Mouse (Mus musculus) skeletal muscle tissue, postnatal 0 days (tissue): ENCODE results near the gene Cfp. TPM values are rescaled to one million over a fixed set of nuclear protein-coding genes. Genes with fewer than 3 reads are reported as not detected.

Source experiments
- polyA plus RNA-seq: library from polyadenylated mRNA; unstranded; fragments of >200 nt; fragmentation: Nextera tagmentation; extraction: Ambion mirVana; gene quantifications from 2 replicates; pipeline ENCODE4 v1.2.1, GENCODE M21; 2015

Gene Cfp
- polyA plus RNA-seq, result 10.2 and 13.6 TPM in 2 replicates

GRCm38 (mm10) chrX:20931364-20931763 lies at the start of gene Cfp:
Gene Cfp, minus strand, starts transcription at chrX:20931555.

GRCm38 (mm10) chrX:20961477-20962378 lies 30.4 kb upstream of the Cfp start, which contains the start of gene Uxt:
Gene Uxt, minus strand, starts transcription at chrX:20962017.

GRCm38 (mm10) chrX:20950191-20950880 lies 19.0 kb upstream of the Cfp start, which contains the start of gene Elk1:
Gene Elk1, minus strand, starts transcription at chrX:20950608.

GRCm38 (mm10) chrX:20920844-20921364 lies 10.5 kb downstream of the Cfp start, which contains the start of gene Syn1:
Gene Syn1, minus strand, starts transcription at chrX:20921004.

Other genes starting within 250 kb of the Cfp start
- gene Cdk16, start 243.6 kb downstream of the Cfp start, polyA plus RNA-seq, result 113 and 114 TPM in 2 replicates
- gene Usp11, start 227.6 kb downstream of the Cfp start, polyA plus RNA-seq, result 16.6 and 17.0 TPM in 2 replicates
- gene Araf, start 133.7 kb downstream of the Cfp start, polyA plus RNA-seq, result 116 and 122 TPM in 2 replicates
- gene Timp1, start 61.4 kb downstream of the Cfp start, polyA plus RNA-seq, result 7.2 and 14.8 TPM in 2 replicates
- 0.06 and 0.12 TPM in 2 replicates for gene Syn1, start 10.6 kb downstream of the Cfp start, polyA plus RNA-seq
- 6.7 and 7.0 TPM in 2 replicates for gene Elk1, start 19.1 kb upstream of the Cfp start, polyA plus RNA-seq
- gene Uxt, start 30.5 kb upstream of the Cfp start, polyA plus RNA-seq, result 47.1 and 51.6 TPM in 2 replicates
- 2.2 and 2.6 TPM in 2 replicates for gene Zfp182, start 130.8 kb upstream of the Cfp start, polyA plus RNA-seq
- not detected in 2 replicates for gene Spaca5, start 136.9 kb upstream of the Cfp start, polyA plus RNA-seq
- 0.50 and 0.53 TPM in 2 replicates for gene Zfp300, start 158.0 kb upstream of the Cfp start, polyA plus RNA-seq
- gene Ssxa1, start 184.3 kb upstream of the Cfp start, polyA plus RNA-seq, result not detected in 2 replicates
- gene Gm21876, start 244.1 kb upstream of the Cfp start, polyA plus RNA-seq, result not detected in 2 replicates